Comparison of ENCODE assay signal across 9 mouse cellular contexts in the genomic region with DNA sequence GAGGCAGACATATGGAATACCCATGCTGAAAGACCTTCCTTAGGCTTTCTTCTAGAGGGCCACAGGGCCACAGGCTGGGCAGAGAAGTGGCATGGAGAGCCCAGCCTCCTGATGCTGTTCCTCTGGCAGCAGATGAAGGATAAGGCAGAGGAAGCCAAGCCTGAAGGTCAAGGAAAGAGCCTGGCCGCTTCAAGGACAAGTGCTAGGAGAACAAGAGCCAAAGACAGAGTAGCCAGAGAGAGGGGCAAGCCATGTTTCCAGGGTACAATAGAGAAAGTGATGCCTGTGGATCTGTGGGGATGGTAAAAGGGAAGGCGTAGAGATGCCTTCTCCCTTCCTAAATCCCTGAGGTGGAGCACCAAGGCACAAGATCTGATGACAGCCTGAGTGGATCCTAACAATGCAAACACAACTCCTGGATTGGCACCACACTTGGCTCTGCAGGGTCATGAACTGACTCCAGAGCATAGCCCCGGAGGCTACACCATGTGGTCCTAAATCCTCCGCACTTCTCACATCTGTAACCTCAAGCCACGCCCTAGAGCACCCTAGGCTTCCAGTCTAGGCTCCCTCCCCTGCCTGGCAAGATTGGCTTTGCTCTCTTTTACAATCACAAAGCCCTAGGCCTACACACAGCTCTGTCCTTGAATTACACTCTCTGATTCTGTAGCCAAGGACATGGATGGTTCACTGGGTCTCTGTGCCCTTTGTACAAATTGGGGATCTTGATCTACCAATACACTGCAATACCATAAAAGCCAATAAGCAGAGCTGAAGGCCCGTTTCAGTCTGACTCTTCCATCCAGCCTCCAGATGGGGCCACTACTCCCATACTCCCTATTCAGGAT.
A peak's percentile ranks its signal among the peaks of the same experiment; 100 is the strongest.
DNase-seq lines count a peak whose midpoint lies in the region; ATAC-seq lines count a peak whose summit lies in the region.
"Had no signal": no experiment of that assay in that cellular context is flagged by ENCODE, and none has a peak within 500 bp of the region (broad histone marks: within the 10 kb centered on the region; RNA-seq: fewer than 3 reads in every experiment).

No protein-coding gene starts in this region.

- H3K4me1 ChIP-seq in kidney, embryonic 14.5 days (ENCODE audit: control insufficient read depth, insufficient read depth, low read length): peaks cover 14% of the 10 kb centered on the region; the same call in 1 of the 2 replicates
- H3K4me1 ChIP-seq in embryonic facial prominence, embryonic 14.5 days (ENCODE audit: control insufficient read depth, insufficient read depth, low read length): peaks cover 24% of the 10 kb centered on the region
- peaks cover 80% of the 10 kb centered on the region for H3K4me1 ChIP-seq in midbrain, embryonic 10.5 days

- H3K36me3 ChIP-seq in kidney, embryonic 14.5 days (ENCODE audit: control insufficient read depth, insufficient read depth, low read length): no peaks in the 10 kb centered on the region
- no peaks in the 10 kb centered on the region for H3K36me3 ChIP-seq in embryonic facial prominence, embryonic 14.5 days (ENCODE audit: control insufficient read depth, insufficient read depth, low read length)
- H3K36me3 ChIP-seq in midbrain, embryonic 10.5 days: peaks cover 50% of the 10 kb centered on the region

- no peaks in the 10 kb centered on the region for H3K9me3 ChIP-seq in kidney, embryonic 14.5 days (ENCODE audit: control insufficient read depth, low read length)
- no peaks in the 10 kb centered on the region for H3K9me3 ChIP-seq in embryonic facial prominence, embryonic 14.5 days (ENCODE audit: control insufficient read depth, low read length)
- H3K9me3 ChIP-seq in midbrain, embryonic 10.5 days (replicated peaks): no peaks in the 10 kb centered on the region

- WGBS in kidney, embryonic 14.5 days: 65% methylated on average over 6 of the region's 6 CpGs
- 65% methylated on average over 6 of the region's 6 CpGs for WGBS in embryonic facial prominence, embryonic 14.5 days
- WGBS in midbrain, embryonic 10.5 days: 67% methylated on average over 6 of the region's 6 CpGs

- ATAC-seq in CD4-positive, CD25-positive, alpha-beta regulatory T cell, adult 4 months: no peak
- no peak for ATAC-seq in kidney, embryonic 14.5 days (ENCODE audit: low FRiP score, low TSS enrichment)
- no peak for ATAC-seq in embryonic facial prominence, embryonic 14.5 days (ENCODE audit: low read depth)

- peak; percentile 21 for DNase-seq in CD4-positive, CD25-positive, alpha-beta regulatory T cell, adult 2 months (ENCODE audit: low read depth, low spot score)
- DNase-seq in kidney, adult 11 months: peak; percentile 53
- no peak for DNase-seq in embryonic facial prominence, embryonic 14.5 days (ENCODE audit: low spot score)
- no peak for DNase-seq in midbrain, embryonic 10.5 days (ENCODE audit: low spot score)
- DNase-seq in retina, postnatal 1 day: no peak
- DNase-seq in right cerebral cortex, postnatal 36 days (ENCODE audit: low spot score in 2 of 2): no peak
- DNase-seq: lung, postnatal 36 days had no signal

- H3K27me3 ChIP-seq in kidney, embryonic 14.5 days (ENCODE audit: control insufficient read depth, insufficient read depth, low read length): no peaks in the 10 kb centered on the region
- H3K27me3 ChIP-seq in embryonic facial prominence, embryonic 14.5 days (replicated peaks; ENCODE audit: control insufficient read depth, insufficient read depth, low read length): no peaks in the 10 kb centered on the region
- no peaks in the 10 kb centered on the region for H3K27me3 ChIP-seq in midbrain, embryonic 10.5 days (ENCODE audit: low read depth, poor library complexity, severe bottlenecking)

- H3K27ac ChIP-seq in kidney, embryonic 14.5 days (ENCODE audit: low read depth, low read length): no peak overlapping the region
- H3K27ac ChIP-seq in embryonic facial prominence, embryonic 14.5 days (replicated peaks; ENCODE audit: low read depth, low read length): peak overlapping the region; percentile 46; the same call in 1 of the 2 replicates
- H3K27ac ChIP-seq in midbrain, embryonic 10.5 days (replicated peaks): peak overlapping the region; percentile 83

- no peak overlapping the region for H3K4me3 ChIP-seq in kidney, embryonic 14.5 days (ENCODE audit: low read length)
- H3K4me3 ChIP-seq in embryonic facial prominence, embryonic 14.5 days (ENCODE audit: low read depth, low read length): no peak overlapping the region
- H3K4me3 ChIP-seq in midbrain, embryonic 10.5 days: no peak overlapping the region

- H3K4me2 ChIP-seq in kidney, embryonic 14.5 days (replicated peaks; ENCODE audit: low read depth, low read length): no peak overlapping the region
- no peak overlapping the region for H3K4me2 ChIP-seq in embryonic facial prominence, embryonic 14.5 days (ENCODE audit: low read depth, low read length)

- H3K9ac ChIP-seq in kidney, embryonic 14.5 days (ENCODE audit: low read depth, low read length): no peak overlapping the region
- peak overlapping the region; percentile 22; the same call in 1 of the 2 replicates for H3K9ac ChIP-seq in embryonic facial prominence, embryonic 14.5 days (ENCODE audit: low read depth, low read length)

Comparison
In these comparisons a context has a peak if more than half of its experiments do, and no peak if none do; other contexts are left out.
1. DNase-seq: peak in CD4-positive, CD25-positive, alpha-beta regulatory T cell, adult 2 months (single experiment) and kidney, adult 11 months (single experiment); none in embryonic facial prominence, embryonic 14.5 days (single experiment), midbrain, embryonic 10.5 days (single experiment), retina, postnatal 1 day (single experiment) and right cerebral cortex, postnatal 36 days (0 of 2).